Mouse (Mus musculus) cerebellum, adult 11 months (tissue): ENCODE data around the gene Lmntd1.

Experiments used
- DNase-seq: peaks from one replicate; pipeline ENCODE4 v3.0.0; 2022

Gene Lmntd1

DNA sequence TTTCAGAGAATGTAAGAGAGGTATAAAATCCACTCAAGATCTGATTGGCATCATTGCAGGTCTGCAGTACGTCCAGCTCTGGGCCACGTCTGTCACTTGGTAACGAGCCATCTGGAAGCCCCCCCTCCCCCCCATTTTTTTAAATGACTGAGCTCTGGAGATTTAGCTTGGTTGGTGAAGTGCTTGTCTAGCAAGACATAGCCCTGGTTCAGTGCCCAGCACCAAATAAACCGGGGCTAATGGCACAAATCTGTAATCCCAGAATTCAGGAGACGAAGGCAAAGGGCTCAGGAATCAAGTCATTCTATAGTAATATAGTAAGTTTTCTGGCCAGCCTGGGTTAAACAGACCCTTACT is 130.8 kb downstream of the Lmntd1 start:
- DNase-seq: no peak

GRCm38 (mm10) chr6:145482656-145483317 is 131.3 kb downstream of the Lmntd1 start:
- no peak for DNase-seq

- DNase-seq: peak; percentile 6
These were observed 132.2 kb downstream of the Lmntd1 start for GRCm38 (mm10) chr6:145481938-145482337.

- DNase-seq: no peak
These were observed 135.3 kb downstream of the Lmntd1 start for GRCm38 (mm10) chr6:145478821-145479271.

DNA sequence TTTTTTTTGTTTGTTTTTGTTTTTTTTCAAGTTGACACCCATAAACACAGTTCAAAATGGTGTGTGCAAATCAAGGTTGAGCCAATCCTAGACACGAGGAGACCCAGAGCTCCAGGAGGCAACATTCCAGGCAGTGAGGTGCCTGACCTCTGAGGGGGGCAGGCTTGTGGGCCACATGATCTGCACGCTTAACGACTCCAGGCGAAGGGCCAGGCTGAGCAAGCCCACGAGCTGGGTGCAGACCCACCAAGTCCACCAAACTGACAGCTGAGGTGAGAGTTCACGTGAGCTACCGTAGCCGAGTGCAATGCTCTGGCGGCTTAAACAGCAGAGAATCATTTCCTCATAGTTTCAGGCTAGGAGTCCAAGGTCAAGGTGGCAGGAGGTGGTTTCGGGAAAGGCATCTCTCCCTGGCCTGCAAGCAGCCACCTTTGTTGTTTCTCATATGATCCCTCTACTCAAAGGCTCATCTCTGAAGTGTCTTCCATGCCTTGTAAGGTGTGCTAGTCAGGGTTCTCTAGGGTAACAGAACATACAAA is 136.7 kb downstream of the Lmntd1 start:
- no peak for DNase-seq

- DNase-seq: no peak
These were observed 142.4 kb downstream of the Lmntd1 start for GRCm38 (mm10) chr6:145471638-145472247.

- DNase-seq: no peak
These were observed 144.7 kb downstream of the Lmntd1 start for GRCm38 (mm10) chr6:145469260-145469943.

DNA sequence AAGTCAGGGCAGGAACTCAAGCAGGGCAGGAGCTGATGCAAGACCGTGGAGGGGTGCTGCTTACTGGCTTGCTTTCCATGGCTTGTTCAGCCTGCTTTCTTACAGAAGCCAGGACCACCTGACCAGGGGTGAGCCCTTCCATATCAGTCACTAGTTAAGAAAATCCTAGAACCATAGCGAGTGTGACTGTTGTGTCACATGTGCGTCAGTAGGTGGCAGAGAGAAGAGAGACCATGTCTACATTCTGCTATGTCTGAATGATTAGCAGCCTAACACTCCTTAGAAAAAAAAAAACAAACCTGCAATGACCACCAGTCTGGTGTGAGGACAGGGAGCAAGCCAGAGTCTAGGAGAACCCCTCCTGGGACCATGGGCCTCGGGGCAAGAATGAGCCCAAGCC is 150.1 kb downstream of the Lmntd1 start:
- DNase-seq: no peak

DNA sequence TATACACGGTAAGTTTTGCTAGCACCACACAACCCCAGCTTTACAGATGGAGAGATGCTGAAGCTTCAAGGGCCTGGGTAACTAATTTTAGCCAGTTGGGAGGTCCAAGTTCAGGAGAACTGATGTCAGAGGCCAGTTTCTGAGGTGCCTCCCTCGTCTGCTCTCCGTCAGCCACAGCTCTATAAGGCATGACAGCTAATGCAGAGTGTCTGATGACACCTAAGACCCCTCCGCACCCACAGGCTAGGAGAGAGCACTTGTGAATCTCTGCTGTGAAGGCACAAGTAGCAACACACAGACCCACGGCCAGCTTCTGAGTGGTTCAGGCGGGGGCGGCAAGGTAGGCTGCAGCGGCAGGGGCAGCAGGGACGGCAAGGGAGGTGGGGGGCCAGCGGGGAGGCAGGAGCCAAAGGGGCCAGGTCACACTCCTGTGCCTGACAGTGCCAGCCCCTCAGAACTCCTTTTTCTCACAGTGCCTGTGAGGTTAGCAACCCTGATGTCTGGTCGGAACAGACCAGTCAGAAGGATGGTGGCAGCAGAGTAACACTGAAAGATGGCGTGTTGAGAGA is 151.4 kb downstream of the Lmntd1 start:
- DNase-seq: no peak

- no peak for DNase-seq
These were observed 157.1 kb downstream of the Lmntd1 start for GRCm38 (mm10) chr6:145457066-145457465.

DNA sequence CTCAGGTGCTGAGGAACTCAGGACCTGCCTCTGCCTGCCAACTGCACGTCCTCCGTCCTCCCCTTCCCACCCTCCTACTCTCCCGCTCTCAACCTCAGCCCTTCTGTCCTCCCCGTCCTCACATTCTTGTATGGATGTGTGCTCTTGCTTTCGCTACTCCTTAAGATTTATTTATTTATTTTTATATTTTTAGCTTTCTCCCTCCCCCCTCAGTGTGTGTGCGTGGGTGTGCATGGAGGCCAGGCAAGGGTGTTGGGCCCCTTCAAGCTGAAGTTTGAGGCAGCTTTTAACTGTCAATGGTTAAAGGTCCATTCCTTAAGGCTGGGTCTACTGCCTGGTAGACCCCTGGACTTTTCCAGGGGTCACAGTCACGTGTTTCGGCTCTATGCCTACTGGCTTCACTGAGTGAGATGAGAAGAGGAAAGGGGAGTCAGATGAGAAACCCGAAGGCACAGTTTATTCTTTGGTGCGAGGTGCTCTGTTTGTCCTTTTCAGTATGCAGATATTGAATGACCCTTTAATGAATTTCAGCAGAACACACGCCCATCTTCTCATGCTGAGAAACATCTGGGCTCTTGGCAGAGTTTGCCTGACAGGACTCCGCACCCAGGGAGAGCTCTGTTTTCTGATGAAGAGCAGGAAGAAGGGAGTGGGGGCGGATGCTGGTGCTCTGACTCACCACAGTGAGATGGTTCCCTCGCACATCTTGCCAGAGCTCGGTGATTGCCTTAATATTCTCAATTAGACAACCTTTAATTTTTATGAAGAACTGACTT is 163.3 kb downstream of the Lmntd1 start:
- DNase-seq: no peak

- no peak for DNase-seq
These were observed 165.8 kb downstream of the Lmntd1 start for GRCm38 (mm10) chr6:145448361-145448760.

DNA sequence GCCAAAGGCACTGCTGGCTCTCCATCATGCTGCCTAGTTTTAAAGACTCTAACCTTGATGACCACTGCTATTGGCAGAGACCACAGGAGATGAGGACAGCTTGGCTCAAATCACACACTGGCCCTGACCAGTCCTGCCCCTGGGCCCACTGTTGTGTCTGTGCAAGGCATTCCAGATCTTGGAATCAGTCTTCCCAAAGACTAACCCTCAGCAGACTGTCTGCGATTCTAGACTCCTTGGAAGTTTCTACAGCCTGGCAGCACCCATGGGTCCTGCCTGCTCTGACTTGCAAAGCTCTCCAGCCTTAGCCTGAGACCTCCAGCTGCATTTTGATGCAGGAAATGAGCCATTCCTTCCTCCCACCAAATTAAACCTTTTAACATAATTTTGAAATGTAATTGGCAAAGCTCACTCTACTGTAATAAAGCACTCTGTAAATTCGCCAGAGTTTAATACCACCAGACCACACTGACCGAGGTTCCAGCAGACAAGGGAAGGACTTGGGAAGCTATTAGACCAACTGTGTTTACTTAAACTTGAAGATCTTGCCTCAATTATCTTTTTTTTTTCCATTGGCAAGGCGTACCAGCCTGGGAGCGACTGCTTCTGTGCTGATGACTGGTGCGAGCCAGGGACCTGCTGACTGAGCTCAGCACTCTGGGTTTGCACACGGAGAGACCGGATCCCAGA is 168.2 kb downstream of the Lmntd1 start:
- DNase-seq: no peak

GRCm38 (mm10) chr6:145445380-145445779 is 168.7 kb downstream of the Lmntd1 start:
- no peak for DNase-seq

GRCm38 (mm10) chr6:145442786-145443185 is 171.3 kb downstream of the Lmntd1 start:
- DNase-seq: no peak

DNA sequence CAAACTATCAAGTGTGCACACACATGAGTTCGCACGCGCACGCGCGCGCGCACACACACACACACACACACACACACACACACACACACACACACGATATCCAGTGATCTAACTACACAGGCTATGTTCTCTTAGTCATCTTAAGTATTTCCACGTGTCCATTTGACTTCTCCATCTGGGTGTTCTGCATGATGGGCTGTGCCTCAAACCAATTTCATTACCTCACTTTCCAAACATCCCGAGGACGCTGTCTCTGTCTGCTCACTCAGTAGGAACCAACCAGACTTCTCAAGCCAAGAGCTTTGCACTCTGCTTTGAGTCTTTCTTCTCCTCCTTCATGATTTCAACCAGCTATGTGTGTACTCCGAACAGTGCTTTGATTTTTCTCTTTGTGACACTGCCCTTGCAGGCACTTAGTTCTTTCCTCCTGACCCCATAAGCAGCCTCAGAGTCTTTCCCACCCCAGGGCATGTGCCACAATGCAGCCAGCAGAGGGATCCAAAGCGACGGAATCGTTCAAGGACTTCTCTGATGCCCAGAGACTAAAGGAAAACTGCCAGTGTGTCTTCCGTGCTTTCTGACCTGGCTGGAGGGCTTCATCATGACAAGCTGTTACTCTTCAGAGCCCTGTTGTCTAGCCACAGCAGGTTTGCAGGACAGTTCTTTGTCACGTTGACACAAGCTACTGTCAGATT is 172.6 kb downstream of the Lmntd1 start:
- peak; percentile 17 for DNase-seq

DNA sequence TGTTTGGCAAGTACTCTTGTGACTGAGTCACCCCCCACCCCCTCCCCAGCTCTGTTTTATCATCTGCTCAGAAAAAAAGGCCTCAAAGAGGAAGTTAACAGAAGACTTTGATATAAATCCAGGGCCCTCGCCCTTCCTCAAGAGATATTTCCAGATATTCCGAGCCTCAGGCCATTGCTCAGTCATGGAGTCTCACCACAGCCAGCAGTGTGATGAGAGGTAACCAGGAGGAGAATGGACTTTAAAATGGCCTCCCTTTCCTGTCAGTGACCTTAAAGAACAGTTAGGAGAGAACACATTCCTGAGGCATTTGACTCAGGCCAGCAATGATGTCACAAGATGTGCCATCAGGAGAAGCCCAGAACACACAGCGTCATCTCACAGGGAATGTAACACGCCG is 175.3 kb downstream of the Lmntd1 start:
- no peak for DNase-seq

DNA sequence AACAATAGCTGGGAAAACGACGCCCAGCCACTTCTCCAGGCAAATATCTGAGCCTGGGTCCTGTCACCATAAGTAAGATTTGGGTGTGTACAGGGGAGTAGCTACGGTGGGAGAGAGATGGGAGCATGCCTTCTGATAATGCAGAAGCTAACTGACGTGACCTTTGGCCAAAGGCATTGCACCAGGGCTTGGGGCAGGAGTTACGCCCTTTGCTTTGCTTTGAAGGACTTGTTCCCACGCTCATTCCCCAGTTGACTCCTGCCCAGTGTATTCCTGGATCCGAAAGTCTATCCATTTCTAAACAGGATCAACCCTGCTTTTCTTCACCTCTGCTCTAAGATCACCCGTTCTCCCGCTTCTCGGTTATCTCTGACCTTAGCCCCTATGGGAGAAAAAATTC is 178.4 kb downstream of the Lmntd1 start:
- DNase-seq: no peak

- no peak for DNase-seq
These were observed 179.0 kb downstream of the Lmntd1 start for GRCm38 (mm10) chr6:145435156-145435555.

- DNase-seq: no peak
These were observed 180.2 kb downstream of the Lmntd1 start for GRCm38 (mm10) chr6:145433897-145434296.
